Mouse (Mus musculus): ENCODE results near the gene Vwa7. TPM values are rescaled to one million over a fixed set of nuclear protein-coding genes. Genes with fewer than 3 reads are reported as not detected.
"Not testable (repeated sequence)": the region's sequence is repeated elsewhere in the genome, so short reads cannot be mapped to it uniquely, and the experiment has no call there.

Gene Vwa7
- total RNA-seq, 4 experiments from 2014 or later: 8.0 to 18.8 (median 13.7) TPM

DNA sequence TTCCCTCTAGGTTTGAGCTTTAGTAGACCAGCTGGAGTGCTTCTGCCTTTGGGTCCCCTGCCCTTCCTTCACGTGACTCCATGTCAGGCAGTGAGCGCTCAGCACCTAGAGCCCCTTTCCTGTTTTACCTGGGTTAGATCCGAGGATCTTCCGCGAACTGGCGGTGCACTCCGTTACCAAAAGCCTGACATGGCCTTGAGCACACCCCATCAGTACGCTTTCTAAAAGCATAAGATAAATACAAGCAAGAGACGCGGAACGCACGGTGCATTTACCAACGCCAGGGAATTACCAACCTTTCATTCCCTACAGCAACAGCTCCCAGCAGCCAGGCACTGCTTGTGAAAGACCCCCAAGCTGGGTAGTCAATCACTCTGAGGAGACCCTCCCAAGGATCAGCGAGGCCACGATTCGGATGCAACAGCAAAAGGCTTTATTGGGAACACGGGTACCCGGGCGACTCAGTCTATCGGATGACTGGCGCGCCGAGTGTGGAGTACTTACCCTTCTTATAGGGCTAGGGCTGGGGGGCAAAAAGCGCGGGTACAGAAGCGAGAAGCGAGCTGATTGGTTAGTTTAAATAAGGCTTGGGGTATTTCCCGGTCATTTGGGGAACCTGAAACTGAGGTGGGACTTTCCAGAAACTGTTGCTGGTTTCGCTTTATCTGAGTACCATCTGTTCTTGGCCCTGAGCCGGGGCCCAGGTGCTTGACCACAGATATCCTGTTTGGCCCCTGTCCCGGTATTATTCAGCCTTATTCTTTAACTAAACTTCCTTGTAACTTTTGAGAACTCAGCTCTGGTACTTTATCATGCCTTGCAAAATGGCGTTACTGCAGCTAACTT lies 16.3 kb upstream of the Vwa7 start:
- not testable (repeated sequence) for DNase-seq (ENCODE audit: low spot score in 2 of 2)

DNA sequence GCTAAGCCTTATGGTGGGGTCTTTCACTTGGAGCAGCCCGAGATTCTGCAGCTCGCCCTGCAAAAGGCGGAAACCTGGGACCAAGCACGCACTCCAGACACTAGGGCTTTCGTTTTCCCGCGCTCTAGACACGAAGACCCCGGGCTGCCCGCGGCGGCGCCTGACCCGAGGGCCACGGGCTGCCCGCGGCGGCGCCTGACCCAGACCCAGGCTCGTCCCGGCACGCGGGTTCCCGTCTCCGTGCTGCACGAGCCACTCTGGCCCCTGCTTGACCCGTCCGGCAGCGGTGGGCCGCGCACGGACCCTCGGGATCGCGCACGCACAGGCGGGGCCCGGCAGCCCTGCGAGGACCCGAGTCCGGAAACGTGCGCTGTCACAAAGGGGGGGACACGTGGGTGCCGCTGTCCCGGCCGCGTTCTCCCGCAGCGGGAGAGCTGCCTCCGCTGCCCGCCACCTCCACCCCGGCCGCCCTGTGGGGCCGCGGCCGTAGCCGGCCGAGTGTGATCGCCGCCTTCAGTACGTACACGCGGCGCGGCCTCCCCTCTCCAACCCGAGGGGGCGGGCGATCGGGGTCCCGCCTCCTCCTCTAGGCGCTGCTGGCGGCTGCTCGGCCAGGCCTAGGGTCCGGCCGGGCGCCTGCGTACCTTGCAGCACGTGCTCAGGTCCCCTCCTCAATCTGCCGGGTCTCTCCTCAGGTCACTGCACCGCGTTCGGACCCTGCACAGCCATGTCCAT lies 15.5 kb upstream of the Vwa7 start, which contains the start of gene Vars:
Gene Vars, plus strand, starts transcription at position 271 of the 735 bp plus-strand sequence.
- peak; percentile 78 to 79 for DNase-seq (ENCODE audit: low spot score in 2 of 2)

DNA sequence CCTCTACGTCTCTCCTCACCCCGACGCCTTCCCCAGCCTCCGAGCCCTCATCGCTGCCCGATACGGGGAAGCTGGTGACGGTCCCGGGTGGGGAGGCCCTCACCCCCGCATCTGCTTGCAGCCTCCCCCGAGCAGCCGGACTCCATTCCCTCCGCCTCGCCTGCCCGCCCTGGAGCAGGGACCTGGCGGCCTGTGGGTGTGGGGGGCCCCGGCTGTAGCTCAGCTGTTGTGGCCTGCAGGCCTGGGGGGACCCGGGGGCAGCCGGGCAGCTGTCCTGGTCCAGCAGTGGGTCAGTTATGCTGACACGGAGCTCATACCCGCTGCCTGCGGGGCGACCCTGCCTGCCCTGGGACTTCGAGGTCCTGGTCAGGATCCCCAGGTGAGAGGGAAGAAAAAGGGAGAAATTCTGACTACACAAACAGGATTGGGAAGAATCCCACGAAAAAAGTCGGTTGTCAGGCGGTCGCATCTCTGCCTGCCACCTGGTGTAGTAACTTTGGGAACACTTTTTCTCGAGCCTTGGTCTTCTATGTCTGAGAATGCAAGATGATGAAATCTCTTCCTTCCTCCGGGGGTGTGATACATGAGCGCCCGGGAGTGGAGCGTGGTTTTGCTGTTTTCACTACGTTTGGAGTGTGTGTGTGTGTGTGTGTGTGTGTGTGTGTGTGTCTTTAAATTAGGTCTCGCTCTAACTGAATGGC lies 14.8 kb upstream of the Vwa7 start:
- DNase-seq (ENCODE audit: low spot score in 2 of 2): no peak

DNA sequence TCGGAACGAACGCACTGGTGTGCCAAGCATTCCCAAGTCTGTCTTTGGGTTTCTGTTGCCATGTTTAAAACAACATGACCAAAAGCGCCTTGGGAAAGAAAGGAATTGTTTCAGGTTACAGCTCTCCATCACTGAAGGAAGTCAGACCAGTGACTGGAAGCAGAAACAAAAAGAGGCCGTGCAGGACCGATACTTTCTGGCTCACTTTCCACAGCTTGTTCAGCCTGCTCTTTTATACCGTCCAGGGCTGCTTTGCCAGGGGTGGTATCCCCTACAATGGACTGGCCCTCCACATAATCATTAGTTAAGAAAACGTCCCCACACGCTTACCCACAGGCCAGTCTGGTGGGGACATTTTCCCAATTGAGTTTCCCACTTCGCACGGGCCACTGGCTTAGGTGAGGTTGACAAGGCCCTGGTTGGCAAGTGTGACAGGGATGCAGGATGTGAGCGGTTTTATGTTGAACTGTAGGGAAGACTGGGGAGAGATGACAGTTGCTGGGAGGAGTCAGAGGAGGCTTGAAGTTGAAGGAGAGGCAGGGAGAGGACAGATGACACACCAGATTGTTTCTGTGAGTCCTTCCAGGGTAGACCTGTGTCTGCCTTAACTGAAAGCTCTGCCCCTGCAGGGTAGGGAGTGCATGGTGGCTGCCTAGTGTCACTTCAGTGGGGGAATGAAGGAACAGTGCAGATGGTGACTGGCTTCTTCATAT lies 14.1 kb upstream of the Vwa7 start:
- DNase-seq (ENCODE audit: low spot score in 2 of 2): no peak

DNA sequence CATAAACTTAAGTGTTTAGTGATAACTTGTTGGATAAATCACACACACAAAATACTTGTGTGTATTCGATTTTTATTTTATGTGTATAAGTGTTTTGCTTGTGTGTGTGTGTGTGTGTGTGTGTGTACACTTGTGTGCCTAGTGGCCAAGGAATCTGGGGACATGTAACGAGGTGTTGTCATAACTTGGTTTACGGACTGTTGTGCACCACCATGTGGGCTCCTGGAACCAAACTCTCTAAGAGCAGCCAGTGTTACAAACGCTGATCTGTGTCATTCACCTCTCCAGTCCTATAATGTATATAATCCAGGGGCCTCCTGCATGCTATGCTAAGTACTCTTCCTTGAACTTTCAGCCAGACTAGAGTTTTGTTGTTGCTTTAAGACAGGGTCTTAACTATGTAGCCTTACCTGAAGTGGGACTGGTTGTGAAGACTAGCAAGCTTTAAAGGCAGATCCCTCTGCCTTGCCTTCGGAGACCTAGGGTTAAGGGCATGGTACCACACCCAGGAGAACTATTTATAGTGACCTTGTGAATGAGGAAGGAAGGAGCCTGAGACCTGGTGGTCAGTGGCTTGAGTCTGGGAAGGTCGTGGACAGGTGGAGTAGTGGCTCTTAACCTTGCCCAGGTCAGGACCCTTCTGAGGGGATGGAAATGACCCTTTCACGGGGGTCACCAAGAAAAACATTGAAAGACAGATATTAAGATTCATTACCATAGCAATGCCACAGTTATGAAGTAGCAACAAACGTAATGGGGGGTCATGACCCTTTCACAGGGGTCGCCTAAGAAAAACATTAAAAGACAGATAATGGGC lies 13.1 kb upstream of the Vwa7 start:
- DNase-seq (ENCODE audit: low spot score in 2 of 2): no peak

DNA sequence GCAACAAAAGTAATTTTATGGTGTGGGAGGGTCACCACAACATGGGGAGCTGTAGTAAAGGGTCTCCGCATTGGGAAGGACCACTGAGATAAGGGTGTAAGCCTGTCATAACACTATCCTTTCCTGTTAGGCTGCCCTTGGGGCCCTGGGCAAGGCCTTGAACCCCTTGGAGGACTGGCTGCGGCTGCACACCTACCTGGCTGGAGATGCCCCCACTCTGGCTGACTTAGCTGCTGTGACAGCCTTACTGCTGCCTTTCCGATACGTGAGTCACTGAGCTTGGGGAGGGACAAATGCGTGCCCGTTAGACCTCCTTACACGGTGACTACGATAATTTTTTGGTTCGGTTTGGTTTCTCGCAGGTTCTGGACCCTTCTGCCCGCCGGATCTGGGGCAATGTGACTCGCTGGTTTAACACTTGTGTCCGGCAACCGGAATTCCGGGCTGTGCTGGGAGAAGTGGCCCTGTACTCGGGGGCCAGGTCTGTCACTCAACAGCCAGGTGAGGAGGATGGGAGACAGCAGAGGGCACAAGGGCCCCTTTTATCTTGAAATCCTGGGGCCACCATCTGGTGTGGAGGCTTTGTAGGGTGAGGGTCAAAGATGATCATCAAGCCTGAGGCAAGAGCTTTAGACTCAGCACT lies 12.2 kb upstream of the Vwa7 start:
- DNase-seq (ENCODE audit: low spot score in 2 of 2): no peak

DNA sequence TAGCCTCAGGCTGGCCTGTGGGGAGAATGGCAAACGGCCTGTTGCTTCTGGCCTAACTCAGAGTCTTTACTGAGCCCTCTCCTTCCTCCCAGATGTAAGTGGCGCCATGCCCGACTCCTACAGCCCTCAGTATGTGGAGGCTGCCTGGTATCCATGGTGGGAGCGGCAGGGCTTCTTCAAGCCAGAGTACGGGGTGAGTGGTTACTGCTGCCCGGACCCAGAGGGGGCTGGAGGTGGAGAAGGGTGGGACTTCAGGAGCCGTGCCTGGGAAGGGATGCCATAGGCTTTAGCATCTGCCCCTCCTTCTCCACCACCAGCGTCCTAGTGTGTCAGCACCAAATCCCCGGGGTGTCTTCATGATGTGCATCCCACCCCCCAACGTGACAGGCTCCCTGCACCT lies 11.2 kb upstream of the Vwa7 start:
- DNase-seq (ENCODE audit: low spot score in 2 of 2): no peak

DNA sequence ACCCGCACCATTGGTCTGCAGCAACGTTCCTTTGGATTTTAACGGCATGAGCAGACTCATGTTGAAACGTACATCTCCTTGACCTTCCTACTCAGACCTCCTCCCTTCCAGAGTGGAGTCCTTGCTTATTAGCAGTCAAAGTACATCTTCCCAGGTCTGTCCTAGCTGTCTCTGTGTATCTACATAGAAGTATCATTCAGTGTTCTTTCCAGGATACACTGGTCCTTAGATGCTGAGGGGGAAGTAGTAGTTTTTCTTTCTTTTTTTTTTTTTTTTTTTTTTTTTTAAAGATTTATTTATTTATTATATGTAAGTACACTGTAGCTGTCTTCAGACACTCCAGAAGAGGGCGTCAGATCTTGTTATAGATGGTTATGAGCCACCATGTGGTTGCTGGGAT lies 10.5 kb upstream of the Vwa7 start:
- not testable (repeated sequence) for DNase-seq (ENCODE audit: low spot score in 2 of 2)

DNA sequence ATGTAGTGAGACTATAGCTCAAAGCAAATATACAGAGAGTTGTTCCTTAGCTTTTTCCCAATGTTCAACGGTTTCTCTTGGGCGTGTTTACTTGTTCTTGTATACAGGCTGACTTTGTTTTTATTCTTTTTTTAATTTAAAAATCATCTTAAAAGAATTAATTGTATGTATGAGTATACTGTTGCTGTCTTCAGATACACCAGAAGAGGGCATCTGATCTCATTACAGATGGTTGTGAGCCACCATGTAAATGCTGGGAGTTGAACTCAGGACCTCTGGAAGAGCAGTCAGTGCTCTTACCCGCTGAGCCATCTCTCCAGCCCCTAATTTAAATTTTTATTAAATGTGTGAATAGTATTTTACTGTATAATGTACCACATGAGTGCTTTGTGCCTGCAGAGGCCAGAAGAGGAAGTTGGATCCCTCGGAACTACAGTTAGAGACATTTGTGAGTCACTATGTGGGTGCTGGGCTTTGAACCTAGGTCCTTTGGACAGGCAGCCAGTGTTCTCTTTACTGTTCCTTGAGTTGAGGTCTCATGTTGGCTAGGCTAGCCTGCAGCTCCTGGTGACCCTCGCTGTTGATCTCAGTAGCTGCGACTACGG lies 8.9 kb upstream of the Vwa7 start:
- no peak for DNase-seq (ENCODE audit: low spot score in 2 of 2)

DNA sequence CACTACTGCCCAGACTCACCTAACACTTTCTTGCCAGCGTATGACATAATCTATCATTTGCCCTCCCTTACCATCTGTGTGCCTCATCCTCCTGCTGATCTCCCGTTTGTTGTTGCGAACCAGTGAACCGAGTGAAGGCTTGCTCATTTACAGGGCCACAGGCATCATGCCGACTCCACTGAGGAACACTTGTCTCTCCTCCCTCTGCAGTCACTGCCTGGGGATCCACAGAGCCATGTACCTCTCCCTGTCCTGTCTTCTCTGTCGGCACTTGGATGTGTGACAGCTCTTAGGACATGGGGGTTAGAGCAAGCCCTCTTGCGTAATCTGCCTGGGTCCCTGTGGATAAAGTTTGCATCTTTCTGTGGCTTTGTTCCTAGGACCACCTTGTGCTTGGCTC lies 6.8 kb upstream of the Vwa7 start:
- no peak for DNase-seq (ENCODE audit: low spot score in 2 of 2)

DNA sequence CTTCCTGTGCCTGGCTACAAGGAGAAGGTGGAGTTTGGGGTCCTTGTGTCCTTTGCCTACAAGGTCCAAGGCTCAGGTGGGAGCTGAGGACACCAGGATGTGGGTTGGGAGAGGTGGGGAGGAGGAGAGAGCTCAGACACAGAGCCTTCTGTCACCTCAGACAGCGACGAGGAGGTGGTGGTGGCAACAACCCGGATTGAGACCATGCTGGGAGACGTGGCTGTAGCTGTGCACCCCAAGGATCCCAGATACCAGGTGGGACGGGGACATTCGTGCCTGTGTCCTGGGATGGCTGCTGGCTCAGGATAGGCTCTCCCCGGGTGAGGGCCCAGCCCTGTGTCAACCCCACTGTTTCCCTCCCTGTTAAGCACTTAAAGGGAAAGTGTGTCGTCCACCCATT lies 4.9 kb upstream of the Vwa7 start:
- DNase-seq (ENCODE audit: low spot score in 2 of 2): no peak

DNA sequence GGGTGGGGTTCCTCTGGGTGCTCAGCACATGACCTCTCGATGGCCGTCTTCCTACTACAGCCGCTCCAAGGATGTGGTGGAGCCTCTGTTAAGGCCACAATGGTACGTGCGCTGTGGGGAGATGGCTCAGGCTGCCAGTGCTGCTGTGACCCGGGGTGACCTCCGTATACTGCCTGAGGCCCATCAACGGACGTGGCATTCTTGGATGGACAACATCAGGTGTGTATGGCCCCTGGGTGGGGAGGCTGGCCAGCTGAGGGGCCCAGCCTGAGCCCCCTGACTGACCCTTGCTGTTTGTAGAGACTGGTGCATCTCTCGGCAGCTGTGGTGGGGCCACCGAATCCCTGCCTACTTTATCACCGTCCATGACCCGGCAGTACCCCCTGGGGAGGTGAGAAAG lies 3.9 kb upstream of the Vwa7 start:
- DNase-seq (ENCODE audit: low spot score in 2 of 2): no peak

DNA sequence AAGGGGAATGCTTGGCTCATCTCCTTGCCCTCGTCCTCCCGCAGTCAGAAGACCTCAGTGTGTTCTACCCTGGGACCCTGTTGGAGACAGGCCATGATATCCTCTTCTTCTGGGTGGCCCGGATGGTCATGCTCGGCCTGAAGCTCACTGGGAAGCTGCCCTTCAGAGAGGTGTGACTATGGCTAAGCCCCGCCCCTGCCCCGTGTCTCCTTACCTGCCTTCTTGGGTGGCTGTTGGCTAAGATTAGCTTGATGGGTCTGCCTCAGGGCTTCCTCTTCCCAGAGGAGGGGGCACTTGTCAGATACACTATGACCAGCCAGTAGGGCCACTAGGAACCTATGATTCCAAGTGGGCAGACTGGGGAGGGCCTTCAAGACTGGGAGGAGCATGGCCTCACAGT lies 3.2 kb upstream of the Vwa7 start:
- DNase-seq (ENCODE audit: low spot score in 2 of 2): no peak

DNA sequence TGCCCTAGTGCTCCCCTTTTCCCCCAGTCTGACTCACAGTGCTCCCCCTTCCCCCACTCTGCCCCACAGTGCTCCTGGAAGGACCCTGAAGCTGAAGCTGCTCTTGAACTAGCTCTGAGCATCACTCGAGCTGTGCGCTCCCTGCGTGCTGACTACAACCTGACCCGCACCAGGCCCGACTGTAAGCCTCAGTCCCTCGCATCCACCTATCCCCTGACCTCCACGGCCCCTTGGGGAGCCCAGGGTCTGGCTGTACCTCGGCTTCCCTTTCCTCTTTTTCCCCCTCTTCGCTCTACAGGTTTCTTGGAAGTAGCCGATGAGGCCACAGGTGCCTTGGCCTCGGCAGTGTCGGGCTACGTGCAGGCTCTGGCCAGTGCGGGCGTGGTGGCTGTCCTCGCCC lies 1.1 kb upstream of the Vwa7 start:
- DNase-seq (ENCODE audit: low spot score in 2 of 2): no peak

DNA sequence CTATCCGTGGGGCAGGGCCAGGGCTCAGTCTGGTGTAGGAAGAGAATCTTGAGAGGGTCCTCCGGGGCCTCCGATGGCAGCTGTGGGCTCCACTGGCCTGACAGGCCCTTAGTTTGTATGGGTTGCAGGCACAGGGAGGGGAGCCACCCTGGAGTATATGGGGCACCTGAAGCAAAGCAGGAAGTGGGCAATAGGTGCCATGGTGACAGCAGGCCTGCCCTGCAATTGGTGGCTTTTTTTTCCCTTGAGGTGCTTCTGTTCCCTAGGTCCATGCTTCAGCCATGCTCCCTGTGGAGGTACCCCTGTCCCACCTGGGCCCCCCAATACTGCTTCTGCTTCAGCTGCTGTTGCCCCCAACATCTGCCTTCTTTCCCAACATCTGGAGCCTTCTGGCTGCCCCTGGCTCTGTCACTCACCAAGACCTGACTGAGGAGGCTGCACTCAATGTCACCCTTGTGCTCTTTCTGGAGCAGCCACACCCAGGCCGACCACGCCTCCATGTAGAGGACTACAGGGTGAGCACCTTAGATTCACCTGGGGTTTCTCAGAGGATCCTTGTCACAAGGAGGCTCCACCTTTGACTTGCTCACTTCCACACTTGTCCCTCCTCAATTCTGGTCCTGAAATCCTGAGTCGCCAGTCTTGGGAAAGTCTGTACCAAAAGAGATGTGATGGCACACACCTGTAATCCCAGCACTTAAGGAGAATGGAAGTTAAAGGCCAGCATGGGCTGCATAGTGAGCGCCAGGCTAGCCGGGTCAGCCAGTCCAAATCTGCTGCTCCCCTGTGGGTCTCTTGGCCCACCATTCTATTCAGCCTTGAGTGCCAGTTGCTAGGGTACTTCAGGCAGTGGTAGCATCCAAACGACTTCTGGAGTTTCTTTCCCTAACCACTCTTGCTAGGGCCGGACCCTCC lies 669 bp downstream of the Vwa7 start:
- no peak for DNase-seq (ENCODE audit: low spot score in 2 of 2)

DNA sequence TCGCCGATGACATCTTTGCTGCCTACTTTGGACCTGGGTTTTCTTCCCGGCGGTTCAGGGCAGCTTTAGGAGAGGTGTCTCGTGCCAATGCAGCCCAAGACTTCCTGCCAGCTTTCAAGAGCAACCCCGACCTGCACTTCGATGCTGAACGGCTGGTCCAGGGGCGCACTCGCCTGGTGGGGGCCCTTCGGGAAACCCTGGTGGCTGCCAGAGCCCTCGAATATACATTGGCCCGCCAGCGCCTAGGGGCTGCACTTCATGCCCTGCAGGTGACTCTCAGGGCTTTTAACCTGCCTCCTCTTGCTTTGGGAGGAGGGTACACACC lies 1.3 kb downstream of the Vwa7 start:
- no peak for DNase-seq (ENCODE audit: low spot score in 2 of 2)

DNA sequence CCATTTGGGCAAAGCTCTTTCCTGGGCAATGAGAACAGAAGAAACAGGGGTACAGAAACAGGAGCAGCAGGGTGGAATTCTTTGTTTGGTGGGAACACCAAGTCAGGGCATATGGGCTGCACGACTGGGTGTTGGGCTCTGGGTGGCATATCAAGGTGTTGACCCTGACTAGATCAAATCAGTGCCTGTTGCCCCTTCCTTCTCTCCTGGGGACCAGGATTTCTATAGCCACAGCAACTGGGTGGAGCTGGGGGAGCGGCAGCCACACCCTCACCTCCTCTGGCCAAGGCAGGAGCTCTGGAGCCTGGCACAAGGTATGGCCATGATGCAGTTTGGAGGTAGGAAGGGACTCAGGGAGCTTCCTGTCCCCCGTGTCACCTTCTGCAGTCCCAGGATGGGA lies 1.8 kb downstream of the Vwa7 start:
- DNase-seq (ENCODE audit: low spot score in 2 of 2): no peak

DNA sequence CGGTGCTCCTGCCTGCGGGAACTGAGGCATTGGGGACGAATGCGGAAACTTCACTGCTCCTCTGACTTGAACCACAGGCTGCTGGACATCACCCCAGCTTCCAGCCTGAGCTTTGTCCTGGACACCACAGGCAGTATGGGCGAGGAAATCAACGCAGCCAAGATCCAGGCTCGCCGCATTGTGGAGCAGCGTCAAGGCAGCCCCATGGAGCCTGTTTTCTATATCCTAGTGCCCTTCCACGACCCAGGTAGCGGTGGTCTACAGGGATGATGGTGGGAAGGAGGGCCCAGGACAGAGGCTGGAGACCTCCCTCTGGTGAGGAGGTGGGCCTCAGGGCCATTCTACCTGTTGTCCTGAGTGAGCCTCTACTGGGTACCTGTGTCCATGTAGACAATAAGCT lies 3.5 kb downstream of the Vwa7 start:
- no peak for DNase-seq (ENCODE audit: low spot score in 2 of 2)

DNA sequence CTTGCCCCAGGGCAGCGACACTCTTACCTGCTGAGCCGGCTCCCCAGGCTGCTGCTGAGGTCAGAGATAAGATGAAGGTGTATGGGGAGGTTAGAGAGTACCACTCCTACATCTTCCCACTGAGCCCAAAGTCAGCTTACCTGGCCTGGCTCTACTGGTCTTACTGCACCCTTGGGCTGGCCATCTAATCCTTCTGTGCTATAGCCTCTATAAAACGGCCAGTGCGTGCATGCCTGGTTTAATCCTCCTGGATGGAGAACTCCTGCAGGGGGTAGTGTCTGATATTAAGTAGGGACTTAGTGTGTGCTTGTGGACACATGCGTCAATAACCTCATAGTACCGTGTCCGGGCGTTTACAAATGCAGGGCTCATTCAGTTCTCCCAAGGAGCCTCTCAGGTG lies 4.2 kb downstream of the Vwa7 start:
- DNase-seq (ENCODE audit: low spot score in 2 of 2): no peak
